Mouse (Mus musculus): ENCODE data around the gene Tec. TPM values are rescaled to one million over a fixed set of nuclear protein-coding genes. Genes with fewer than 3 reads are reported as not detected.
"Not testable (repeated sequence)": the region's sequence is repeated elsewhere in the genome, so short reads cannot be mapped to it uniquely, and the experiment has no call there.

The Tec gene
- polyA plus RNA-seq, 1 experiment from 2014 or later, result 5.3 TPM

GRCm38 (mm10) chr5:72826445-72826844, 41.8 kb downstream of the Tec start:
- Histone ChIP-seq H3K9ac (replicated peaks; ENCODE audit: low read length) (no peak overlapping the region), H3K27me3 (ENCODE audit: control insufficient read depth, insufficient read depth, low read length) (no peaks in the 10 kb centered on the region), H3K4me1 (ENCODE audit: control insufficient read depth, insufficient read depth, low read length) (no peaks in the 10 kb centered on the region), H3K4me2 (ENCODE audit: low read length) (no peak overlapping the region), H3K4me3 (replicated peaks; ENCODE audit: low read depth, low read length) (no peak overlapping the region), H3K36me3 (ENCODE audit: control insufficient read depth, insufficient read depth, low read length) (no peaks in the 10 kb centered on the region), H3K27ac (replicated peaks; ENCODE audit: low read depth, low read length) (no peak overlapping the region), H3K9me3 (ENCODE audit: control insufficient read depth, low read length) (no peaks in the 10 kb centered on the region)
- no peak for DNase-seq
- 91% methylated on average over 3 of the region's 3 CpGs for WGBS
- no peak for ATAC-seq (ENCODE audit: low FRiP score, low TSS enrichment)

DNA sequence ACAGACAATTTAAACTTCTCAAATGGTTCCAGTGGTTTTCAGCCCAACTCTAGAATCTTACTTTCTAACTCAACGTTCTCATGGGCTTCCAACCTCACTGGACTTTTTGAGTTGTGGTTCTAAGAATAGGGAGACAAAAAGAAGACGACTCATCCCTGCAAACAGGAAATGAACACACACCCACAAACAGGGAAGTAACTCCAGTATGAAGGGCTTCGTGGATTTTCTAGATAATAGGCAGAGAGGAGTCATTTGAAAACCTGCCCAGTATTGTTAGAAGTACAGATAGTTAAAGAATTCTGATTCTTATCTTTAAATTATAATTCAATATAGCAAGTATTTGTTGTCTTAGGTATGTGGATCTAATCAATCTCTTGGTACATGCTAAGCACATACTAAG, 47.6 kb downstream of the Tec start:
- H3K4me3 ChIP-seq (replicated peaks; ENCODE audit: low read depth, low read length), result no peak overlapping the region
- no peaks in the 10 kb centered on the region for H3K9me3 ChIP-seq (ENCODE audit: control insufficient read depth, low read length)
- 82% methylated on average over 3 of the region's 3 CpGs for WGBS
- no peaks in the 10 kb centered on the region for H3K36me3 ChIP-seq (ENCODE audit: control insufficient read depth, insufficient read depth, low read length)
- DNase-seq (no peak), ATAC-seq (ENCODE audit: low FRiP score, low TSS enrichment) (no peak)
- no peak overlapping the region for H3K27ac ChIP-seq (replicated peaks; ENCODE audit: low read depth, low read length)
- no peaks in the 10 kb centered on the region for H3K27me3 ChIP-seq (ENCODE audit: control insufficient read depth, insufficient read depth, low read length)
- no peak overlapping the region for H3K9ac ChIP-seq (replicated peaks; ENCODE audit: low read length)
- no peaks in the 10 kb centered on the region for H3K4me1 ChIP-seq (ENCODE audit: control insufficient read depth, insufficient read depth, low read length)
- H3K4me2 ChIP-seq (ENCODE audit: low read length), result no peak overlapping the region

DNA sequence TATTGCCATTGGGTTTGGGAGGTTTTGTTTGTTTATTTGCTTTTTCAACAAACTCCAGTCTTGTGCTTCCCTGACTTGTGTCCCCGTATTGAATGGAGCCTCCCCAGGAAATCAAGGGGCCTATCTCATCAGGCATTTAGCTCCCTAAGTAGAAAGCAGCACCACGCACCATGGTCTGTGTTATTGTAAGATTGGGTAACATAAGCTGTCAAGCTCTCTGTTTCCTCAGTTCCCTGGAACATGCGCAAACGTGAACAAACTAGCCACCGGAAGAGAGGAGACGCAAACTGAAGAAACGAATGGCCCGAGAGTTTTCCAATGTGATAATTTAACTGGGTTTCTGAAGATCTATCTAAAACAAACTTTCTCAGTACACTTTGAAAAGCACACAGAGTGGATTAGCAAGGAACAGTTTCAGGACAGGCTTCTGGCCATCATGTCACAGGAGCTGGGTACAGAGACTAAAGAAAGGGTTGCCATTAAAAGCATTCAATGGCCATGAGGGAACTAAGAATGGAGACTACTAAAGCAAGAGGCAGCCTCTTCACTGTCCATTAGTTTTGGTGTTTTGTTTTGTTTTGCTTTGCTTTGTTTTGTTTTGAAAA, 48.1 kb downstream of the Tec start:
- Histone ChIP-seq H3K9ac (replicated peaks; ENCODE audit: low read length) (no peak overlapping the region), H3K4me2 (ENCODE audit: low read length) (no peak overlapping the region), H3K4me3 (replicated peaks; ENCODE audit: low read depth, low read length) (no peak overlapping the region), H3K27ac (replicated peaks; ENCODE audit: low read depth, low read length) (no peak overlapping the region), H3K9me3 (ENCODE audit: control insufficient read depth, low read length) (no peaks in the 10 kb centered on the region), H3K36me3 (ENCODE audit: control insufficient read depth, insufficient read depth, low read length) (no peaks in the 10 kb centered on the region), H3K4me1 (ENCODE audit: control insufficient read depth, insufficient read depth, low read length) (no peaks in the 10 kb centered on the region), H3K27me3 (ENCODE audit: control insufficient read depth, insufficient read depth, low read length) (no peaks in the 10 kb centered on the region)
- 90% methylated on average over 8 of the region's 8 CpGs for WGBS
- DNase-seq (no peak), ATAC-seq (ENCODE audit: low FRiP score, low TSS enrichment) (no peak)

DNA sequence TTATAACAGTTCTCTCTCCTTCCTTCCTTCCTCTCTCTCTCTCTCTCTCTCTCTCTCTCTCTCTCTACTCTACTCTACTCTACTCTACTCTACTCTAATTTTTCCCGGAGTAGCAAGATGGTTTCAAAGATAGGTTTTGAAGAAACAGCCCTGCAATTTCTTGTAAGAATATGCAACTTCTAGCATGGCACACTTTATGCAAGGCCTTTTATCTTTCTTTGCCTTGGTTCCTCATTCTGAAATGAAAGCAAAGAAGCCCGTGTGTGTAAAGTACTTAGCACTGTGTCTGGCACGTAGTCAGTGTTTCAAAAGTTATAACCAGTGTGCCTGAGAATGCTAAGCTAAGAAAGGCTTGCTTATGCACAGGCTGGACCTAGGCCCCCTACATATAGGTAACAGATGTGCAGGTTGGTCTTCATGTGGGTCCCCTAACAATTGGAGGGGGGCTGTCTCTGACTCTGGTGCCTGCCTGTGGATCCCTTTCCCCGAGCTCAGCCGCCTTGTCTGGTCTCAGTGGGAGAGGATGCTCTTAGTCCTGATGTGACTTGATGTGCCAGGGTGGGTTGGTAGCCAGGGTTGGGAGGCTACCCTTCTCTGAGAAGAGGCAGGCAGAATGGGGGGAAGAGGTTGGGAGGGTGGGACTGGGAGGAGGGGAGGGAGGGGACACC, 49.6 kb downstream of the Tec start:
- Histone ChIP-seq H3K4me3 (replicated peaks; ENCODE audit: low read depth, low read length) (no peak overlapping the region), H3K9me3 (ENCODE audit: control insufficient read depth, low read length) (no peaks in the 10 kb centered on the region), H3K4me1 (ENCODE audit: control insufficient read depth, insufficient read depth, low read length) (no peaks in the 10 kb centered on the region), H3K9ac (replicated peaks; ENCODE audit: low read length) (no peak overlapping the region), H3K27me3 (ENCODE audit: control insufficient read depth, insufficient read depth, low read length) (no peaks in the 10 kb centered on the region), H3K27ac (replicated peaks; ENCODE audit: low read depth, low read length) (no peak overlapping the region), H3K36me3 (ENCODE audit: control insufficient read depth, insufficient read depth, low read length) (no peaks in the 10 kb centered on the region), H3K4me2 (ENCODE audit: low read length) (no peak overlapping the region)
- DNase-seq (no peak), ATAC-seq (ENCODE audit: low FRiP score, low TSS enrichment) (no peak)
- WGBS, result 90% methylated on average over 5 of the region's 5 CpGs

DNA sequence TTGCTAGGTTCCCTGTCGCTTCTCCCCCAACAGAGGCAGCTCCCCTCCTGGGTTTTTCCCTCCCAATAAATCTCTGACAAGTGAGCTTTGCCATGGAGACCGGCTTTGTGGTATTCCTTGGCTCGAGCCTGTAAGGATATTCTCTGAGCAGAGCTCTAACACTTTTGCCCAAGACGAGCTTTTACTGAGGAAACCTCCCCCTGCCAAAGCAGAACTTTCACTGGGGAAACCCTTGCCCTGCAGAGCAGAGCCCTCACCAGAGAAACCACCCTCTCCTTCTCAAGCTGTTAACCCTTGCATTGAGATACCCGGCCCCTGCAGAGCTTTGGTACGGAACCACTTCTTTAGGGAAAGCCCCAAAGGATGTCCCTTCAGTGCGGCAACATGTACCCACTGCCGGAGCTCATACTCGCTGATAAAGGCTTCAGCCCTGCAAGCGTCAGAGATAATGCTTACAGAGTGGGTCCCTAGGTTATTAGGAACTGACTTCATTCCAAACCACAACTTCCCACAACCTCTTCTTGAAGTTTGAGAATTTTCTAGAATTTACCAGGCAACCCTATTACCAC, 50.7 kb downstream of the Tec start:
- Histone ChIP-seq H3K4me2 (ENCODE audit: low read length) (no peak overlapping the region), H3K4me3 (replicated peaks; ENCODE audit: low read depth, low read length) (no peak overlapping the region), H3K27ac (replicated peaks; ENCODE audit: low read depth, low read length) (no peak overlapping the region), H3K27me3 (ENCODE audit: control insufficient read depth, insufficient read depth, low read length) (no peaks in the 10 kb centered on the region), H3K9me3 (ENCODE audit: control insufficient read depth, low read length) (no peaks in the 10 kb centered on the region), H3K4me1 (ENCODE audit: control insufficient read depth, insufficient read depth, low read length) (no peaks in the 10 kb centered on the region), H3K36me3 (ENCODE audit: control insufficient read depth, insufficient read depth, low read length) (no peaks in the 10 kb centered on the region), H3K9ac (replicated peaks; ENCODE audit: low read length) (no peak overlapping the region)
- 0 out of 2 replicates have a peak, but pooled peaks have one; percentile 43 for ATAC-seq (ENCODE audit: low FRiP score, low TSS enrichment)
- 28% methylated on average over 10 of the region's 10 CpGs for WGBS
- peak; percentile 58 for DNase-seq

GRCm38 (mm10) chr5:72816960-72817359, 51.3 kb downstream of the Tec start:
- H3K27me3 ChIP-seq (ENCODE audit: control insufficient read depth, insufficient read depth, low read length); H3K4me1 ChIP-seq (ENCODE audit: control insufficient read depth, insufficient read depth, low read length); H3K9ac ChIP-seq (replicated peaks; ENCODE audit: low read length); H3K36me3 ChIP-seq (ENCODE audit: control insufficient read depth, insufficient read depth, low read length); H3K9me3 ChIP-seq (ENCODE audit: control insufficient read depth, low read length); ATAC-seq (ENCODE audit: low FRiP score, low TSS enrichment); H3K4me3 ChIP-seq (replicated peaks; ENCODE audit: low read depth, low read length); H3K27ac ChIP-seq (replicated peaks; ENCODE audit: low read depth, low read length); H3K4me2 ChIP-seq (ENCODE audit: low read length): not testable (repeated sequence)
- 56% methylated on average over 7 of the region's 7 CpGs for WGBS
- DNase-seq, result peak; percentile 25

- no peaks in the 10 kb centered on the region for H3K9me3 ChIP-seq (ENCODE audit: control insufficient read depth, low read length)
- ATAC-seq (ENCODE audit: low FRiP score, low TSS enrichment) (no peak), DNase-seq (no peak)
- no peak overlapping the region for H3K4me3 ChIP-seq (replicated peaks; ENCODE audit: low read depth, low read length)
- WGBS, result 37% methylated on average over 2 of the region's 2 CpGs
- H3K36me3 ChIP-seq (ENCODE audit: control insufficient read depth, insufficient read depth, low read length), result no peaks in the 10 kb centered on the region
- no peaks in the 10 kb centered on the region for H3K27me3 ChIP-seq (ENCODE audit: control insufficient read depth, insufficient read depth, low read length)
- no peak overlapping the region for H3K27ac ChIP-seq (replicated peaks; ENCODE audit: low read depth, low read length)
- no peak overlapping the region for H3K9ac ChIP-seq (replicated peaks; ENCODE audit: low read length)
- no peaks in the 10 kb centered on the region for H3K4me1 ChIP-seq (ENCODE audit: control insufficient read depth, insufficient read depth, low read length)
- H3K4me2 ChIP-seq (ENCODE audit: low read length), result no peak overlapping the region
Observed at GRCm38 (mm10) chr5:72816491-72816890, 51.8 kb downstream of the Tec start.

DNA sequence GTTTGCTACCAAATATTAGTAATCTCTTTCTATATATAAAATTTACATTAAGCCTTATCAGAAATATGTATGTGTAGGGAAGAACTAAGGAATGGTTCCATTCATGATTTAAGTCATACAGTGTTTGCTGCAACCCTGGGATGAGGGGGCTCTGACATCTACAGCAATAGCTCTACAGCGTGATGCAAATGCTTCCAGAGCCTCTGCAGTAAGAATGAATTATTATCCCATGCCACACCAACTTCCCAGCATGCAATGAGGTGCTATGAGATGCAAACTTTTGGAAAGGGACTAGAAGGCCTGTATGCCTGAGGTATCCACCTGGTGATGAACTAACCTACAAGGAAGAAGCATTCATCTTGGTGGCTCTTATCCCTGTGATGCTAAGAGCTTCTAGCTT, 52.2 kb downstream of the Tec start:
- Histone ChIP-seq H3K27ac (replicated peaks; ENCODE audit: low read depth, low read length) (no peak overlapping the region), H3K4me1 (ENCODE audit: control insufficient read depth, insufficient read depth, low read length) (no peaks in the 10 kb centered on the region), H3K27me3 (ENCODE audit: control insufficient read depth, insufficient read depth, low read length) (no peaks in the 10 kb centered on the region), H3K9me3 (ENCODE audit: control insufficient read depth, low read length) (no peaks in the 10 kb centered on the region), H3K4me3 (replicated peaks; ENCODE audit: low read depth, low read length) (no peak overlapping the region), H3K36me3 (ENCODE audit: control insufficient read depth, insufficient read depth, low read length) (no peaks in the 10 kb centered on the region), H3K4me2 (ENCODE audit: low read length) (no peak overlapping the region), H3K9ac (replicated peaks; ENCODE audit: low read length) (no peak overlapping the region)
- DNase-seq, result no peak
- ATAC-seq (ENCODE audit: low FRiP score, low TSS enrichment), result no peak
- whole genome bisulfite sequencing, result 92% methylated on average over 1 of the region's 1 CpGs

- DNase-seq (no peak), ATAC-seq (ENCODE audit: low FRiP score, low TSS enrichment) (no peak)
- no peak overlapping the region for H3K27ac ChIP-seq (replicated peaks; ENCODE audit: low read depth, low read length)
- H3K4me3 ChIP-seq (replicated peaks; ENCODE audit: low read depth, low read length), result no peak overlapping the region
- no peaks in the 10 kb centered on the region for H3K27me3 ChIP-seq (ENCODE audit: control insufficient read depth, insufficient read depth, low read length)
- H3K9me3 ChIP-seq (ENCODE audit: control insufficient read depth, low read length), result no peaks in the 10 kb centered on the region
- no peak overlapping the region for H3K9ac ChIP-seq (replicated peaks; ENCODE audit: low read length)
- H3K4me1 ChIP-seq (ENCODE audit: control insufficient read depth, insufficient read depth, low read length), result no peaks in the 10 kb centered on the region
- WGBS, result 91% methylated on average over 6 of the region's 6 CpGs
- no peaks in the 10 kb centered on the region for H3K36me3 ChIP-seq (ENCODE audit: control insufficient read depth, insufficient read depth, low read length)
- H3K4me2 ChIP-seq (ENCODE audit: low read length), result no peak overlapping the region
Observed at GRCm38 (mm10) chr5:72815361-72815760, 52.9 kb downstream of the Tec start.
